Mouse (Mus musculus): ENCODE results near the gene Tpd52l2.

GRCm38 (mm10) chr2:181536410-181536809, 39.5 kb downstream of the Tpd52l2 start:
- TF ChIP-seq CTCF (IDR thresholded peaks at IDR 0.05; ENCODE audit: low read depth) (no peak), EP300 (IDR thresholded peaks at IDR 0.05; ENCODE audit: low read depth) (peak; percentile 35; the same call in 1 of the 2 replicates)
